Mouse (Mus musculus) heart, embryonic 13.5 days (tissue): ENCODE measurements around the gene Zfp704. TPM values are rescaled to one million over a fixed set of nuclear protein-coding genes. Genes with fewer than 3 reads are reported as not detected.

Source experiments
- ATAC-seq: fragments of 200-750 bp; cut with Nextera tagmentation; 2 replicates; pipeline ENCODE4 v1.8.0; 2017; ENCODE audit warnings: moderate TSS enrichment; ENCODE audit not compliant: insufficient number of reproducible peaks, low FRiP score, low TSS enrichment; ENCODE audit errors: extremely low read depth
- H3K27ac ChIP-seq: fragments of 300-500 bp; sonication (generic); replicated peaks from 2 replicates; pipeline ENCODE4 v1.5.1; 2015; ENCODE audit warnings: moderate library complexity, mild to moderate bottlenecking, inconsistent platforms
- H3K27me3 ChIP-seq: fragments of 300-500 bp; sonication (generic); replicated peaks from 2 replicates; pipeline ENCODE4 v1.6.1; 2015; ENCODE audit warnings: mild to moderate bottlenecking, inconsistent platforms
- H3K36me3 ChIP-seq: fragments of 300-500 bp; sonication (generic); 2 replicates; pipeline ENCODE4 v1.6.1; 2015; ENCODE audit warnings: mild to moderate bottlenecking, inconsistent platforms
- H3K4me1 ChIP-seq: fragments of 300-500 bp; sonication (generic); 2 replicates; pipeline ENCODE4 v1.6.1; 2015; ENCODE audit warnings: inconsistent platforms
- H3K4me2 ChIP-seq: fragments of 300-500 bp; sonication (generic); 2 replicates; pipeline ENCODE4 v1.6.1; 2015; ENCODE audit warnings: inconsistent platforms, mild to moderate bottlenecking, moderate library complexity
- H3K4me3 ChIP-seq: fragments of 300-500 bp; sonication (generic); 2 replicates; pipeline ENCODE4 v1.5.1; 2015; ENCODE audit warnings: moderate library complexity, mild to moderate bottlenecking, inconsistent platforms
- H3K9ac ChIP-seq: fragments of 300-500 bp; sonication (generic); 2 replicates; pipeline ENCODE4 v1.6.1; 2015; ENCODE audit warnings: inconsistent platforms, mild to moderate bottlenecking, moderate library complexity
- H3K9me3 ChIP-seq: fragments of 300-500 bp; sonication (generic); 2 replicates; pipeline ENCODE4 v1.6.1; 2016; ENCODE audit warnings: inconsistent platforms
- WGBS: fragments of 180-500 bp; shearing (Covaris S2); methylation state at CpG from one replicate; pipeline ENCODE4 v1.1.7; 2015; ENCODE audit warnings: mixed read lengths; 5-methylcytosine and 5-hydroxymethylcytosine counted together
- polyA plus RNA-seq: library from polyadenylated mRNA; unstranded; fragments of >200 nt; fragmentation: Nextera tagmentation; extraction: Ambion mirVana; gene quantifications from 2 replicates; pipeline ENCODE4 v1.2.1, GENCODE M21; 2015

Gene Zfp704
- polyA plus RNA-seq, 1 experiment from 2014 or later: 6.5 TPM

GRCm38 (mm10) chr3:9610426-9610825 is 541 bp upstream of the Zfp704 start:
- Histone ChIP-seq H3K4me3 (peak overlapping the region; percentile 91), H3K9ac (peak overlapping the region; percentile 98), H3K9me3 (no peaks in the 10 kb centered on the region), H3K27me3 (no peaks in the 10 kb centered on the region), H3K27ac (peak overlapping the region; percentile 98), H3K4me1 (peaks cover 40% of the 10 kb centered on the region), H3K4me2 (peak overlapping the region; percentile 90), H3K36me3 (no peaks in the 10 kb centered on the region)
- ATAC-seq: no peak
- 70% methylated on average over 2 of the region's 2 CpGs for WGBS

- Histone ChIP-seq H3K9me3 (no peaks in the 10 kb centered on the region), H3K4me1 (peaks cover 45% of the 10 kb centered on the region), H3K27me3 (no peaks in the 10 kb centered on the region), H3K36me3 (no peaks in the 10 kb centered on the region), H3K27ac (peak overlapping the region; percentile 98), H3K4me3 (peak overlapping the region; percentile 91), H3K9ac (peak overlapping the region; percentile 98), H3K4me2 (peak overlapping the region; percentile 90)
- WGBS: under 1% methylated on average over 88 of the region's 94 CpGs
- no peak for ATAC-seq
Measured at GRCm38 (mm10) chr3:9608906-9609580, 842 bp downstream of the Zfp704 start.

- Histone ChIP-seq H3K9ac (peak overlapping the region; percentile 98), H3K27ac (peak overlapping the region; percentile 98), H3K4me1 (peaks cover 47% of the 10 kb centered on the region), H3K27me3 (no peaks in the 10 kb centered on the region), H3K4me3 (peak overlapping the region; percentile 91), H3K36me3 (no peaks in the 10 kb centered on the region), H3K9me3 (no peaks in the 10 kb centered on the region), H3K4me2 (peak overlapping the region; percentile 90)
- no peak for ATAC-seq
- under 1% methylated on average over 16 of the region's 16 CpGs for WGBS
Measured at GRCm38 (mm10) chr3:9608441-9608905, 1.4 kb downstream of the Zfp704 start.

- 66% methylated on average over 5 of the region's 5 CpGs for WGBS
- Histone ChIP-seq H3K9ac (peak overlapping the region; percentile 98), H3K27me3 (no peaks in the 10 kb centered on the region), H3K4me3 (peak overlapping the region; percentile 91), H3K36me3 (no peaks in the 10 kb centered on the region), H3K27ac (no peak overlapping the region), H3K4me1 (peaks cover 47% of the 10 kb centered on the region), H3K9me3 (no peaks in the 10 kb centered on the region), H3K4me2 (peak overlapping the region; percentile 90)
- ATAC-seq: no peak
Measured at GRCm38 (mm10) chr3:9607686-9608085, 2.2 kb downstream of the Zfp704 start.

GRCm38 (mm10) chr3:9605784-9606706 is 3.8 kb downstream of the Zfp704 start:
- Histone ChIP-seq H3K4me3 (no peak overlapping the region), H3K4me1 (peaks cover 53% of the 10 kb centered on the region), H3K9me3 (no peaks in the 10 kb centered on the region), H3K4me2 (no peak overlapping the region), H3K27me3 (no peaks in the 10 kb centered on the region), H3K36me3 (no peaks in the 10 kb centered on the region), H3K27ac (no peak overlapping the region), H3K9ac (peak overlapping the region; percentile 30)
- WGBS: 53% methylated on average over 11 of the region's 11 CpGs
- no peak for ATAC-seq

- Histone ChIP-seq H3K27ac (no peak overlapping the region), H3K27me3 (no peaks in the 10 kb centered on the region), H3K9ac (no peak overlapping the region), H3K9me3 (no peaks in the 10 kb centered on the region), H3K36me3 (no peaks in the 10 kb centered on the region), H3K4me1 (peaks cover 58% of the 10 kb centered on the region), H3K4me2 (no peak overlapping the region), H3K4me3 (no peak overlapping the region)
- WGBS: 77% methylated on average over 7 of the region's 7 CpGs
- no peak for ATAC-seq
Measured at GRCm38 (mm10) chr3:9604941-9605340, 4.9 kb downstream of the Zfp704 start.

GRCm38 (mm10) chr3:9603866-9604265 is 6.0 kb downstream of the Zfp704 start:
- H3K27ac ChIP-seq: no peak overlapping the region
- no peaks in the 10 kb centered on the region for H3K36me3 ChIP-seq
- peaks cover 68% of the 10 kb centered on the region for H3K4me1 ChIP-seq
- H3K4me2 ChIP-seq: no peak overlapping the region
- no peaks in the 10 kb centered on the region for H3K27me3 ChIP-seq
- H3K4me3 ChIP-seq: no peak overlapping the region
- no peak overlapping the region for H3K9ac ChIP-seq
- 85% methylated on average over 4 of the region's 4 CpGs for WGBS
- ATAC-seq: no peak
- H3K9me3 ChIP-seq: no peaks in the 10 kb centered on the region

- no peak overlapping the region for H3K4me2 ChIP-seq
- peaks cover 51% of the 10 kb centered on the region for H3K4me1 ChIP-seq
- ATAC-seq: no peak
- H3K9me3 ChIP-seq: no peaks in the 10 kb centered on the region
- no peaks in the 10 kb centered on the region for H3K36me3 ChIP-seq
- H3K9ac ChIP-seq: no peak overlapping the region
- 0 out of 2 replicates have a peak overlapping the region, but pooled peaks have one; percentile 30 for H3K27ac ChIP-seq
- no peak overlapping the region for H3K4me3 ChIP-seq
- WGBS: 67% methylated on average over 6 of the region's 6 CpGs
- H3K27me3 ChIP-seq: no peaks in the 10 kb centered on the region
Measured at GRCm38 (mm10) chr3:9600577-9600976, 9.3 kb downstream of the Zfp704 start.

GRCm38 (mm10) chr3:9599738-9600410 is 10.0 kb downstream of the Zfp704 start:
- Histone ChIP-seq H3K36me3 (no peaks in the 10 kb centered on the region), H3K4me3 (no peak overlapping the region), H3K9me3 (no peaks in the 10 kb centered on the region), H3K9ac (no peak overlapping the region), H3K27ac (peak overlapping the region; percentile 30), H3K4me2 (no peak overlapping the region), H3K4me1 (peaks cover 48% of the 10 kb centered on the region), H3K27me3 (no peaks in the 10 kb centered on the region)
- no peak for ATAC-seq
- 70% methylated on average over 11 of the region's 11 CpGs for whole genome bisulfite sequencing

- Histone ChIP-seq H3K36me3 (no peaks in the 10 kb centered on the region), H3K4me2 (no peak overlapping the region), H3K27me3 (no peaks in the 10 kb centered on the region), H3K9ac (no peak overlapping the region), H3K4me3 (no peak overlapping the region), H3K4me1 (peaks cover 38% of the 10 kb centered on the region), H3K9me3 (no peaks in the 10 kb centered on the region), H3K27ac (no peak overlapping the region)
- WGBS: 78% methylated on average over 3 of the region's 3 CpGs
- no peak for ATAC-seq
Measured at GRCm38 (mm10) chr3:9598061-9598460, 11.8 kb downstream of the Zfp704 start.

- H3K4me3 ChIP-seq: no peak overlapping the region
- H3K36me3 ChIP-seq: no peaks in the 10 kb centered on the region
- ATAC-seq: no peak
- no peaks in the 10 kb centered on the region for H3K27me3 ChIP-seq
- no peaks in the 10 kb centered on the region for H3K9me3 ChIP-seq
- H3K27ac ChIP-seq: no peak overlapping the region
- WGBS: 71% methylated on average over 7 of the region's 7 CpGs
- no peak overlapping the region for H3K4me2 ChIP-seq
- peaks cover 27% of the 10 kb centered on the region for H3K4me1 ChIP-seq
- no peak overlapping the region for H3K9ac ChIP-seq
Measured at GRCm38 (mm10) chr3:9594457-9594856, 15.4 kb downstream of the Zfp704 start.
